ENCODE assay signal across 12 mouse cellular contexts in the genomic region with DNA sequence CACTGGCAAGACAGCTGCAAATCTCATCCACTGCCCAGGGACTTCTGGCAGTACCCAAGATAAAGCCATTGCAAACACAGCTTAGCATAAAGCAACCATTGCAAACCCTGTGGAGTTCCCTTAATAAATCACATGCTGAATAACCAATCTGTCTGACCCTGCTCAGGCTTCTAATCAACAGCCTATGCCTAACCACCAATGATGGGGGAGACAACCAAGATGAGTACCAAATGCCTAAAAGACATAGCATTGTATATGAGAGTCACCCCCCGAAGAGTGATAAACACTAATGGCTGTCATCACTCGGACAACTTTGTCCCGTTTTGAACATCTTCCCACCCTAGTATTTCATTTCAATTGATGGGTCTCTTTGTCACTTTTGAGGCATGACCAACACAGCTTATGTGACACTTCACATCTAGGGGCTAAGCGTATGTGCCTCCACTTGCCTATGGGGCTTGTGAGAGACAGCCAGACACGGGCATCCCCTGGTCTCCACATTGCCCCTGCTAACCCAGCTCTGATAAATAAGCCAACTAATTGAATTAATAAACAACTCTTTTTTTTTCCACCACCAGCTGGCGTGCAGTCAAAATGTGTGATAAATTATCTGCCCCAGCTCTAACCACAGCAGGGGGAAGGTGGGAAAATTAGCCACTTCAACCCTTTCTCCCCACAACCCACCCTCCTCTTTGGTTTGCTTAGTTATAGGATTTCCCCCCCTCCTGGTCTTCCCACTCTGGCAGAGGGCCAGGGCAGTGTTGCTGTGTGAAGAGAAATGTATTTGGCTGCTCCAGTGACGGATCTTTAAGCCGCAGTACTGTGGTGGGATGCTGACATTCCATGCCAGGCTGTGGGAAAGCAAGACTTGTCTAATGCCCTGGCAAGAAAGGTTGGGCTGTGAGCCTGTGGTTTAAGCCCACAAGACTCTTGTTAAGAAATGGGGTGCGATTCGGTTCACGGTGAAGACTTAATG.
A peak's percentile ranks its signal among the peaks of the same experiment; 100 is the strongest.
DNase-seq lines count a peak whose midpoint lies in the region; ATAC-seq and TF ChIP-seq lines count a peak whose summit lies in the region.
"Had no signal": no experiment of that assay in that cellular context is flagged by ENCODE, and none has a peak within 500 bp of the region (broad histone marks: within the 10 kb centered on the region; RNA-seq: fewer than 3 reads in every experiment).

No protein-coding gene starts in this region.

- TF ChIP-seq CTCF in midbrain, postnatal 0 days (IDR thresholded peaks at IDR 0.05), result no peak

- WGBS in midbrain, embryonic 13.5 days, result 73% methylated on average over 11 of the region's 11 CpGs
- 88% methylated on average over 11 of the region's 11 CpGs for WGBS in midbrain, embryonic 11.5 days
- 49% methylated on average over 11 of the region's 11 CpGs for WGBS in embryonic facial prominence, embryonic 15.5 days
- 65% methylated on average over 11 of the region's 11 CpGs for WGBS in midbrain, postnatal 0 days

- no peaks in the 10 kb centered on the region for H3K27me3 ChIP-seq in midbrain, embryonic 13.5 days
- H3K27me3 ChIP-seq in midbrain, embryonic 11.5 days (ENCODE audit: control insufficient read depth, insufficient read depth, low read length), result no peaks in the 10 kb centered on the region
- no peaks in the 10 kb centered on the region for H3K27me3 ChIP-seq in embryonic facial prominence, embryonic 15.5 days
- no peaks in the 10 kb centered on the region for H3K27me3 ChIP-seq in midbrain, postnatal 0 days (ENCODE audit: insufficient read depth, low read length)
- H3K27me3 ChIP-seq: heart, embryonic 15.5 days; liver, embryonic 12.5 days had no signal

- peaks cover 19% of the 10 kb centered on the region for H3K4me1 ChIP-seq in midbrain, embryonic 13.5 days (replicated peaks)
- H3K4me1 ChIP-seq in midbrain, embryonic 11.5 days (ENCODE audit: control insufficient read depth, insufficient read depth, low read length), result no peaks in the 10 kb centered on the region
- H3K4me1 ChIP-seq in embryonic facial prominence, embryonic 15.5 days, result peaks cover 18% of the 10 kb centered on the region
- no peaks in the 10 kb centered on the region for H3K4me1 ChIP-seq in midbrain, postnatal 0 days (ENCODE audit: insufficient read depth, low read length)
- H3K4me1 ChIP-seq: liver, embryonic 12.5 days had no signal

- no peak overlapping the region for H3K9ac ChIP-seq in midbrain, embryonic 13.5 days (replicated peaks)
- H3K9ac ChIP-seq in midbrain, embryonic 11.5 days (ENCODE audit: low read length), result no peak overlapping the region
- H3K9ac ChIP-seq in embryonic facial prominence, embryonic 15.5 days, result no peak overlapping the region
- H3K9ac ChIP-seq in midbrain, postnatal 0 days (replicated peaks; ENCODE audit: low read length, poor library complexity, severe bottlenecking), result no peak overlapping the region
- H3K9ac ChIP-seq: heart, embryonic 15.5 days; liver, embryonic 12.5 days had no signal

- H3K36me3 ChIP-seq in midbrain, embryonic 13.5 days, result no peaks in the 10 kb centered on the region
- H3K36me3 ChIP-seq in midbrain, embryonic 11.5 days (ENCODE audit: control insufficient read depth, insufficient read depth, low read length), result no peaks in the 10 kb centered on the region
- H3K36me3 ChIP-seq in embryonic facial prominence, embryonic 15.5 days, result no peaks in the 10 kb centered on the region
- no peaks in the 10 kb centered on the region for H3K36me3 ChIP-seq in midbrain, postnatal 0 days (ENCODE audit: insufficient read depth, low read length)
- H3K36me3 ChIP-seq: heart, embryonic 15.5 days; liver, embryonic 12.5 days had no signal

- peak; percentile 40; the same call in 1 of the 2 replicates for ATAC-seq in midbrain, embryonic 13.5 days
- no peak for ATAC-seq in midbrain, embryonic 11.5 days (ENCODE audit: low FRiP score)
- ATAC-seq in embryonic facial prominence, embryonic 15.5 days (ENCODE audit: insufficient number of reproducible peaks, low FRiP score, low TSS enrichment, low read depth), result peak; percentile 65; the same call in 1 of the 2 replicates
- no peak for ATAC-seq in midbrain, postnatal 0 days (ENCODE audit: low FRiP score)
- ATAC-seq: liver, embryonic 12.5 days had no signal

- H3K4me3 ChIP-seq in midbrain, embryonic 13.5 days (replicated peaks), result no peak overlapping the region
- H3K4me3 ChIP-seq in midbrain, embryonic 11.5 days (ENCODE audit: low read depth, low read length), result no peak overlapping the region
- H3K4me3 ChIP-seq in embryonic facial prominence, embryonic 15.5 days (replicated peaks), result no peak overlapping the region
- no peak overlapping the region for H3K4me3 ChIP-seq in midbrain, postnatal 0 days (ENCODE audit: low read depth, low read length)
- H3K4me3 ChIP-seq: heart, embryonic 15.5 days; liver, embryonic 12.5 days had no signal

- no peaks in the 10 kb centered on the region for H3K9me3 ChIP-seq in midbrain, embryonic 13.5 days
- H3K9me3 ChIP-seq in midbrain, embryonic 11.5 days (ENCODE audit: control insufficient read depth, low read length), result no peaks in the 10 kb centered on the region
- no peaks in the 10 kb centered on the region for H3K9me3 ChIP-seq in embryonic facial prominence, embryonic 15.5 days (replicated peaks)
- no peaks in the 10 kb centered on the region for H3K9me3 ChIP-seq in midbrain, postnatal 0 days (ENCODE audit: low read length)
- H3K9me3 ChIP-seq: heart, embryonic 15.5 days; liver, embryonic 12.5 days had no signal

- DNase-seq in midbrain, embryonic 11.5 days (ENCODE audit: low spot score, missing footprints), result no peak
- peak; percentile 46 for DNase-seq in forelimb bud, embryonic 11.5 days (ENCODE audit: low read depth, low spot score)
- DNase-seq in midbrain, postnatal 0 days (ENCODE audit: low spot score), result peak; percentile 74
- DNase-seq in urinary bladder, postnatal 10 days (ENCODE audit: low spot score), result no peak
- no peak for DNase-seq in adrenal gland, adult 18-20 months (ENCODE audit: low spot score in 2 of 2)
- DNase-seq: adrenal gland, postnatal 36 days; cerebellum, adult 9-11 months; spleen, adult 18-20 months had no signal

- no peak overlapping the region for H3K4me2 ChIP-seq in midbrain, embryonic 13.5 days (replicated peaks)
- H3K4me2 ChIP-seq in midbrain, embryonic 11.5 days, result no peak overlapping the region
- H3K4me2 ChIP-seq in embryonic facial prominence, embryonic 15.5 days (replicated peaks), result no peak overlapping the region
- H3K4me2 ChIP-seq in midbrain, postnatal 0 days (ENCODE audit: low read depth, low read length, poor library complexity, severe bottlenecking), result no peak overlapping the region
- H3K4me2 ChIP-seq: heart, embryonic 15.5 days; liver, embryonic 12.5 days had no signal

- 0 out of 2 replicates have a peak overlapping the region, but pooled peaks have one; percentile 0 for H3K27ac ChIP-seq in midbrain, embryonic 13.5 days
- H3K27ac ChIP-seq in midbrain, embryonic 11.5 days (ENCODE audit: low read depth, low read length), result no peak overlapping the region
- H3K27ac ChIP-seq in embryonic facial prominence, embryonic 15.5 days (replicated peaks), result no peak overlapping the region
- no peak overlapping the region for H3K27ac ChIP-seq in midbrain, postnatal 0 days (ENCODE audit: low read depth, low read length)
- H3K27ac ChIP-seq: heart, embryonic 15.5 days; liver, embryonic 12.5 days had no signal

Comparison
In these comparisons a context has a peak if more than half of its experiments do, and no peak if none do; other contexts are left out.
1. ATAC-seq: peak in midbrain, embryonic 13.5 days (single experiment) and embryonic facial prominence, embryonic 15.5 days (single experiment); none in midbrain, embryonic 11.5 days (single experiment) and midbrain, postnatal 0 days (single experiment).
2. DNase-seq: peak in forelimb bud, embryonic 11.5 days (single experiment) and midbrain, postnatal 0 days (single experiment); none in midbrain, embryonic 11.5 days (single experiment), urinary bladder, postnatal 10 days (single experiment) and adrenal gland, adult 18-20 months (0 of 2).